14 mouse cellular contexts compared by ENCODE assay signal in genomic region chr19:56759740-56760139, GRCm38 (mm10).
"Had no signal": no experiment of that assay in that cellular context is flagged by ENCODE, and none has a peak within 500 bp of the region (broad histone marks: within the 10 kb centered on the region; RNA-seq: fewer than 3 reads in every experiment).

No protein-coding gene starts in this region.

- H3K9ac ChIP-seq: limb, embryonic 13.5 days; liver, embryonic 14.5 days; neural tube, embryonic 12.5 days had no signal

- DNase-seq: kidney, postnatal 10 days; kidney, postnatal 4 days; left cerebral cortex, postnatal 4 days; lung, adult 18-20 months; lung, postnatal 4 days; midbrain, embryonic 14.5 days; right cerebral cortex, postnatal 14 days; thymus, adult 2 months; thymus, postnatal 36 days had no signal

- H3K36me3 ChIP-seq: limb, embryonic 13.5 days; midbrain, embryonic 10.5 days; neural tube, embryonic 12.5 days had no signal

- H3K4me3 ChIP-seq: layer of hippocampus, adult 2 months; limb, embryonic 13.5 days; midbrain, embryonic 10.5 days; neural tube, embryonic 12.5 days had no signal

- H3K4me1 ChIP-seq: limb, embryonic 13.5 days; midbrain, embryonic 10.5 days; neural tube, embryonic 12.5 days had no signal

- H3K4me2 ChIP-seq: limb, embryonic 13.5 days; neural tube, embryonic 12.5 days had no signal

- H3K27ac ChIP-seq: layer of hippocampus, adult 2 months; limb, embryonic 13.5 days; liver, embryonic 14.5 days; midbrain, embryonic 10.5 days; neural tube, embryonic 12.5 days had no signal

- H3K27me3 ChIP-seq: limb, embryonic 13.5 days; neural tube, embryonic 12.5 days had no signal

- H3K9me3 ChIP-seq: limb, embryonic 13.5 days; midbrain, embryonic 10.5 days; neural tube, embryonic 12.5 days had no signal
